In the genomic region with DNA sequence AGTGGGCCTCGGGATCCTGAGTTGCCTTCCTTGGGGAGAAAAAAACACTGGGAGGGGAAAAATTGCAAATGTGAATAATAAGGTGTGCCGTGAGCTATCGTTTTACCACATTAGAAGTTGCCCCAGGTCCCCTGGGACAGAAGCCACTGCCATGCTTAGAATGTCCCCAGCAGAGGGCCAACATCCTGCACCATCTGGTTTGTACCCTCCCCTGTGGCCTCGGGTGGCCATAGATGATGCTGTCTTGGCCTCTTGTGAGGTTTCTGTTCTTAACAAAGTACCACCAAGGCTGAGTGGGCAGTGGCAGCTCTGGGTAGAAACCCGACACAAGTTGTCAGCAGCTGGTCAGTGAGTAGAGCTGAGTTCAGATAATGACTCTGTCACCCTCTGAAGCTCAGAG, we compare ENCODE assay signal across 22 mouse cellular contexts.
DNase-seq lines count a peak whose midpoint lies in the region; ATAC-seq and TF ChIP-seq lines count a peak whose summit lies in the region.
"Had no signal": no experiment of that assay in that cellular context is flagged by ENCODE, and none has a peak within 500 bp of the region (broad histone marks: within the 10 kb centered on the region; RNA-seq: fewer than 3 reads in every experiment).

No protein-coding gene starts in this region.

- 0 out of 2 replicates have a peak, but pooled peaks have one; percentile 13 for TF ChIP-seq CTCF in lung, postnatal 0 days (IDR thresholded peaks at IDR 0.05)

- no peak overlapping the region for H3K27ac ChIP-seq in hindbrain, embryonic 12.5 days
- H3K27ac ChIP-seq in hindbrain, embryonic 16.5 days (ENCODE audit: low read depth, low read length) = no peak overlapping the region
- no peak overlapping the region for H3K27ac ChIP-seq in lung, postnatal 0 days (ENCODE audit: low read length)
- H3K27ac ChIP-seq: embryonic facial prominence, embryonic 12.5 days; forebrain, embryonic 13.5 days; gastrocnemius, adult 2 months; heart, embryonic 13.5 days; hindbrain, embryonic 13.5 days had no signal

- H3K4me3 ChIP-seq in hindbrain, embryonic 12.5 days = no peak overlapping the region
- no peak overlapping the region for H3K4me3 ChIP-seq in hindbrain, embryonic 16.5 days (ENCODE audit: low read length)
- H3K4me3 ChIP-seq in lung, postnatal 0 days (ENCODE audit: low read depth, low read length) = no peak overlapping the region
- H3K4me3 ChIP-seq: embryonic facial prominence, embryonic 12.5 days; forebrain, embryonic 13.5 days; gastrocnemius, adult 2 months; heart, embryonic 13.5 days; hindbrain, embryonic 13.5 days had no signal

- H3K36me3 ChIP-seq in hindbrain, embryonic 12.5 days = no peaks in the 10 kb centered on the region
- H3K36me3 ChIP-seq in hindbrain, embryonic 16.5 days (ENCODE audit: control insufficient read depth, insufficient read depth, low read length) = no peaks in the 10 kb centered on the region
- H3K36me3 ChIP-seq in lung, postnatal 0 days (ENCODE audit: insufficient read depth, low read length) = no peaks in the 10 kb centered on the region
- H3K36me3 ChIP-seq: embryonic facial prominence, embryonic 12.5 days; heart, embryonic 13.5 days; hindbrain, embryonic 13.5 days had no signal

- H3K9ac ChIP-seq in hindbrain, embryonic 12.5 days = no peak overlapping the region
- H3K9ac ChIP-seq in hindbrain, embryonic 16.5 days (ENCODE audit: low read depth, low read length) = no peak overlapping the region
- no peak overlapping the region for H3K9ac ChIP-seq in lung, postnatal 0 days (replicated peaks; ENCODE audit: low read depth)
- H3K9ac ChIP-seq: embryonic facial prominence, embryonic 12.5 days; forebrain, embryonic 13.5 days; heart, embryonic 13.5 days; hindbrain, embryonic 13.5 days had no signal

- no peak overlapping the region for H3K4me2 ChIP-seq in hindbrain, embryonic 12.5 days (replicated peaks)
- H3K4me2 ChIP-seq in hindbrain, embryonic 16.5 days (ENCODE audit: low read length) = no peak overlapping the region
- no peak overlapping the region for H3K4me2 ChIP-seq in lung, postnatal 0 days (replicated peaks; ENCODE audit: low read depth, low read length)
- H3K4me2 ChIP-seq: embryonic facial prominence, embryonic 12.5 days; forebrain, embryonic 13.5 days; heart, embryonic 13.5 days; hindbrain, embryonic 13.5 days had no signal

- DNase-seq in embryo, embryonic 11 days = peak; percentile 10
- DNase-seq in embryo, embryonic 10.5 days (ENCODE audit: low spot score) = no peak
- DNase-seq in lung, postnatal 0 days (ENCODE audit: low spot score) = no peak
- no peak for DNase-seq in lung, adult 18-20 months
- peak; percentile 49 for DNase-seq in retina, embryonic 14.5 days (ENCODE audit: low spot score)
- DNase-seq: adrenal gland, postnatal 14 days; cerebellum, adult 18-20 months; cerebellum, adult 9-11 months; cerebellum, postnatal 36 days; gastrocnemius, adult 2 months; gastrocnemius, postnatal 25 days; heart, postnatal 4 days had no signal

- ATAC-seq in hindbrain, embryonic 12.5 days (ENCODE audit: low FRiP score) = peak; percentile 58; the same call in 1 of the 2 replicates
- no peak for ATAC-seq in hindbrain, embryonic 16.5 days
- ATAC-seq in lung, postnatal 0 days = no peak
- no peak for ATAC-seq in cerebellum, adult (ENCODE audit: insufficient number of reproducible peaks, low FRiP score, low TSS enrichment)
- ATAC-seq: activated CD4-positive, CD25-positive, alpha-beta regulatory T cell, adult 4 months; forebrain, embryonic 13.5 days; inflammation-experienced regulatory T-cells, adult 6 months; Patski had no signal

- peaks cover 5% of the 10 kb centered on the region; the same call in 1 of the 2 replicates for H3K9me3 ChIP-seq in hindbrain, embryonic 12.5 days (replicated peaks)
- H3K9me3 ChIP-seq in hindbrain, embryonic 16.5 days (ENCODE audit: control insufficient read depth, low read length) = peaks cover 5% of the 10 kb centered on the region; the same call in 1 of the 2 replicates
- no peaks in the 10 kb centered on the region for H3K9me3 ChIP-seq in lung, postnatal 0 days (ENCODE audit: low read length)
- H3K9me3 ChIP-seq: embryonic facial prominence, embryonic 12.5 days; forebrain, embryonic 13.5 days; heart, embryonic 13.5 days had no signal

- TF ChIP-seq EP300 in lung, postnatal 0 days (IDR thresholded peaks at IDR 0.05) = no peak

- H3K27me3 ChIP-seq in hindbrain, embryonic 12.5 days = no peaks in the 10 kb centered on the region
- no peaks in the 10 kb centered on the region for H3K27me3 ChIP-seq in hindbrain, embryonic 16.5 days (replicated peaks; ENCODE audit: control insufficient read depth, insufficient read depth, low read length)
- H3K27me3 ChIP-seq in lung, postnatal 0 days (replicated peaks; ENCODE audit: insufficient read depth, low read length) = no peaks in the 10 kb centered on the region
- H3K27me3 ChIP-seq: embryonic facial prominence, embryonic 12.5 days; forebrain, embryonic 13.5 days; heart, embryonic 13.5 days; hindbrain, embryonic 13.5 days; Patski had no signal

- whole genome bisulfite sequencing in hindbrain, embryonic 12.5 days = 58% methylated on average over 5 of the region's 5 CpGs
- WGBS in hindbrain, embryonic 16.5 days = 52% methylated on average over 5 of the region's 5 CpGs
- 53% methylated on average over 5 of the region's 5 CpGs for WGBS in lung, postnatal 0 days

- H3K4me1 ChIP-seq in hindbrain, embryonic 12.5 days = no peaks in the 10 kb centered on the region
- no peaks in the 10 kb centered on the region for H3K4me1 ChIP-seq in hindbrain, embryonic 16.5 days (ENCODE audit: control insufficient read depth, insufficient read depth, low read depth, low read length)
- H3K4me1 ChIP-seq in lung, postnatal 0 days (ENCODE audit: insufficient read depth, low read depth, low read length) = no peaks in the 10 kb centered on the region
- H3K4me1 ChIP-seq: embryonic facial prominence, embryonic 12.5 days; forebrain, embryonic 13.5 days; heart, embryonic 13.5 days had no signal

Comparison
In these comparisons a context has a peak if more than half of its experiments do, and no peak if none do; other contexts are left out.
1. DNase-seq: peak in embryo, embryonic 11 days (single experiment) and retina, embryonic 14.5 days (single experiment); none in embryo, embryonic 10.5 days (single experiment), lung, postnatal 0 days (single experiment) and lung, adult 18-20 months (0 of 2).